Mouse (Mus musculus): ENCODE data around the gene Large2. TPM values are rescaled to one million over a fixed set of nuclear protein-coding genes. Genes with fewer than 3 reads are reported as not detected.

Large2 gene
- total RNA-seq, 2 experiments from 2014 or later, result 0.34 to 0.96 TPM

GRCm38 (mm10) chr2:92373437-92373813, 1.2 kb downstream of the Large2 start:
- DNase-seq (ENCODE audit: extremely low spot score in 1 of 2, low spot score in 1 of 2), result no peak

- no peak for DNase-seq (ENCODE audit: extremely low spot score in 1 of 2, low spot score in 1 of 2)
These were observed 1.8 kb downstream of the Large2 start for GRCm38 (mm10) chr2:92372767-92373436.

GRCm38 (mm10) chr2:92371971-92372690, 2.5 kb downstream of the Large2 start:
- DNase-seq (ENCODE audit: extremely low spot score in 1 of 2, low spot score in 1 of 2), result no peak

- no peak for DNase-seq (ENCODE audit: extremely low spot score in 1 of 2, low spot score in 1 of 2)
These were observed 3.6 kb downstream of the Large2 start for GRCm38 (mm10) chr2:92370821-92371805.

GRCm38 (mm10) chr2:92370375-92370774, 4.3 kb downstream of the Large2 start:
- DNase-seq (ENCODE audit: extremely low spot score in 1 of 2, low spot score in 1 of 2), result no peak

- no peak for DNase-seq (ENCODE audit: extremely low spot score in 1 of 2, low spot score in 1 of 2)
These were observed 7.2 kb downstream of the Large2 start for GRCm38 (mm10) chr2:92367383-92368029.

- DNase-seq (ENCODE audit: extremely low spot score in 1 of 2, low spot score in 1 of 2), result no peak
These were observed 9.1 kb downstream of the Large2 start for GRCm38 (mm10) chr2:92365568-92365967.

- no peak for DNase-seq (ENCODE audit: extremely low spot score in 1 of 2, low spot score in 1 of 2)
These were observed 10.6 kb downstream of the Large2 start for GRCm38 (mm10) chr2:92364086-92364485.

- no peak for DNase-seq (ENCODE audit: extremely low spot score in 1 of 2, low spot score in 1 of 2)
These were observed 12.0 kb downstream of the Large2 start for GRCm38 (mm10) chr2:92362571-92363228.

GRCm38 (mm10) chr2:92361795-92362194, 12.9 kb downstream of the Large2 start:
- DNase-seq (ENCODE audit: extremely low spot score in 1 of 2, low spot score in 1 of 2), result no peak

GRCm38 (mm10) chr2:92360893-92361292, 13.8 kb downstream of the Large2 start:
- DNase-seq (ENCODE audit: extremely low spot score in 1 of 2, low spot score in 1 of 2), result no peak

- no peak for DNase-seq (ENCODE audit: extremely low spot score in 1 of 2, low spot score in 1 of 2)
These were observed 14.4 kb downstream of the Large2 start for GRCm38 (mm10) chr2:92360186-92360823.

- DNase-seq (ENCODE audit: extremely low spot score in 1 of 2, low spot score in 1 of 2), result no peak
These were observed 15.4 kb downstream of the Large2 start for GRCm38 (mm10) chr2:92359301-92359700.

GRCm38 (mm10) chr2:92354224-92354623, 20.4 kb downstream of the Large2 start:
- no peak for DNase-seq (ENCODE audit: extremely low spot score in 1 of 2, low spot score in 1 of 2)

- no peak for DNase-seq (ENCODE audit: extremely low spot score in 1 of 2, low spot score in 1 of 2)
These were observed 21.3 kb downstream of the Large2 start for GRCm38 (mm10) chr2:92353402-92353801.

GRCm38 (mm10) chr2:92350686-92351085, 24.0 kb downstream of the Large2 start:
- no peak for DNase-seq (ENCODE audit: extremely low spot score in 1 of 2, low spot score in 1 of 2)

- DNase-seq (ENCODE audit: extremely low spot score in 1 of 2, low spot score in 1 of 2), result no peak
These were observed 24.9 kb downstream of the Large2 start for GRCm38 (mm10) chr2:92349589-92350425.

- DNase-seq (ENCODE audit: extremely low spot score in 1 of 2, low spot score in 1 of 2), result no peak
These were observed 27.5 kb downstream of the Large2 start for GRCm38 (mm10) chr2:92347191-92347590.
